Mouse (Mus musculus) stomach, postnatal 0 days (tissue): ENCODE results near the gene Lcn10.
A peak's percentile ranks its signal among the peaks of the same experiment; 100 is the strongest.

Experiments used
- CTCF ChIP-seq: IDR thresholded peaks from 2 replicates; pipeline ENCODE4 v1.5.1; 2016; ENCODE audit warnings: antibody characterized with exemption, low read depth, mild to moderate bottlenecking, moderate library complexity
- EP300 ChIP-seq: optimal IDR thresholded peaks from 2 replicates; pipeline ENCODE3; 2016; ENCODE audit warnings: antibody characterized with exemption

DNA sequence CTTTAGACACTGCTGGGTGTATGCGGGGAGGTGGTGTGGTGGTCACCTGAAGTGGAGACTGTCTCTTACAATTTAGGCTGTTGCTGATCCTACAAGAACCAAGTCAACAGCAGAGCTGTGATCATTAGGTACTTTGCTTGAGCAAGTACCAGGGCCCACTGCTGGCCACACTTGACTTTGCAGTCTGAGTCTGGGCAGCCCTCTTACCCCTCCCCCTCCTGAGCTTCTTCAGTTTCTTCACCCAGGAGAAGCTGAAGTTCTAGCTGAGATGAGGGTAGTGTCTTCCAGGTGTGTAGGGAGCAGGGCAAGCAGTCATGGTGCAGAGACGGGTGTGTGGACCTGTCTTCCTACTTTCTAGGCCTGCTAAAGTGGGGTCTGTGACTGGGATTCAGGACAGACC lies 25.6 kb downstream of the Lcn10 start:
- TF ChIP-seq EP300 (no peak), CTCF (peak; percentile 52)
